Mouse (Mus musculus) CD4-positive, CD25-positive, alpha-beta regulatory T cell, adult 4 months (primary cell): ENCODE results near the gene 1700013G24Rik. TPM values are rescaled to one million over a fixed set of nuclear protein-coding genes. Genes with fewer than 3 reads are reported as not detected.

Experiments used
- ATAC-seq: one replicate; pipeline ENCODE4 v1.8.0; 2017
- polyA plus RNA-seq, 2 experiments: library from polyadenylated mRNA; unstranded; fragments of 100-300 nt; shearing (Covaris generic); gene quantifications; one replicate each; pipeline ENCODE4 v1.2.1; 2017

The 1700013G24Rik gene
- polyA plus RNA-seq, 2 experiments from 2014 or later, result not detected

- no peak for ATAC-seq
These were observed 44.3 kb downstream of the 1700013G24Rik start for GRCm38 (mm10) chr4:137497367-137497766.

GRCm38 (mm10) chr4:137497892-137498722, 45.0 kb downstream of the 1700013G24Rik start:
- ATAC-seq, result no peak

- no peak for ATAC-seq
These were observed 45.9 kb downstream of the 1700013G24Rik start for GRCm38 (mm10) chr4:137498882-137499583.

- ATAC-seq, result no peak
These were observed 47.1 kb downstream of the 1700013G24Rik start for GRCm38 (mm10) chr4:137500149-137500548.

GRCm38 (mm10) chr4:137500953-137501352, 47.9 kb downstream of the 1700013G24Rik start:
- ATAC-seq, result no peak

- ATAC-seq, result no peak
These were observed 49.1 kb downstream of the 1700013G24Rik start for GRCm38 (mm10) chr4:137502183-137502582.

- no peak for ATAC-seq
These were observed 49.7 kb downstream of the 1700013G24Rik start for GRCm38 (mm10) chr4:137502801-137503200.

GRCm38 (mm10) chr4:137503509-137503971, 50.5 kb downstream of the 1700013G24Rik start:
- ATAC-seq, result no peak

Other genes with a start within 250 kb of the 1700013G24Rik start
- under 1 TPM in 1 of 2 experiments, not detected in 1; 0.32 TPM for gene Wnt4, start 175.8 kb upstream of the 1700013G24Rik start, polyA plus RNA-seq
- gene Cdc42, start 95.6 kb upstream of the 1700013G24Rik start, polyA plus RNA-seq, result 100 to 1,000 TPM; 630 to 632 TPM
- gene Cela3a, start 43.5 kb upstream of the 1700013G24Rik start, polyA plus RNA-seq, result not detected
- not detected for gene Cela3b, start 22.7 kb upstream of the 1700013G24Rik start, polyA plus RNA-seq
- not detected for gene Hspg2, start 15.5 kb downstream of the 1700013G24Rik start, polyA plus RNA-seq
- gene Ldlrad2, start 121.3 kb downstream of the 1700013G24Rik start, polyA plus RNA-seq, result not detected
- 10 to 100 TPM; 41.9 to 62.2 TPM for gene Usp48, start 140.5 kb downstream of the 1700013G24Rik start, polyA plus RNA-seq
- 1 to 10 TPM in 1 of 2 experiments, not detected in 1; 1.4 TPM for gene Rap1gap, start 211.4 kb downstream of the 1700013G24Rik start, polyA plus RNA-seq